Mouse (Mus musculus): ENCODE data around the gene Fam117b.

- TF ChIP-seq CTCF (IDR thresholded peaks at IDR 0.05; ENCODE audit: low read depth, low read length) = no peak
- no peak for TF ChIP-seq EP300 (IDR thresholded peaks at IDR 0.05; ENCODE audit: insufficient read depth, low read depth, low read length)
- no peak for TF ChIP-seq POLR2A (IDR thresholded peaks at IDR 0.05; ENCODE audit: insufficient read depth, low read length)
These were observed 10.9 kb downstream of the Fam117b start for GRCm38 (mm10) chr1:59923673-59924072.
